Mouse (Mus musculus): ENCODE results near the gene Lbp. TPM values are rescaled to one million over a fixed set of nuclear protein-coding genes. Genes with fewer than 3 reads are reported as not detected.

The Lbp gene
- polyA plus RNA-seq (2014; fragmentation: Nextera tagmentation; extraction: Ambion mirVana): 9.2 and 10.1 TPM in 2 replicates

- Histone ChIP-seq H3K9me3 (replicated peaks; ENCODE audit: control insufficient read depth, low read length) (no peaks in the 10 kb centered on the region), H3K36me3 (ENCODE audit: control insufficient read depth, insufficient read depth, low read length) (no peaks in the 10 kb centered on the region), H3K27me3 (ENCODE audit: control insufficient read depth, insufficient read depth, low read length) (no peaks in the 10 kb centered on the region), H3K9ac (ENCODE audit: low read depth, low read length) (no peak within 1 kb of the TSS; the same call in 1 of the 2 replicates), H3K4me1 (ENCODE audit: control insufficient read depth, insufficient read depth, low read length) (peaks cover 9% of the 10 kb centered on the region), H3K4me2 (peak within 1 kb of the TSS; percentile 44), H3K4me3 (ENCODE audit: low read depth, low read length) (peak within 1 kb of the TSS; percentile 3; the same call in 1 of the 2 replicates), H3K27ac (ENCODE audit: low read depth, low read length) (peak within 1 kb of the TSS; percentile 50)
- WGBS (ENCODE audit: insufficient replicate concordance): 32% methylated on average over 13 of the region's 13 CpGs
- peak; percentile 80 for ATAC-seq (replicated peaks; ENCODE audit: insufficient number of reproducible peaks, low FRiP score, low TSS enrichment)
Measured at GRCm38 (mm10) chr2:158305948-158306695, at the start of gene Lbp. Gene Lbp, plus strand, starts transcription at chr2:158306493.

DNA sequence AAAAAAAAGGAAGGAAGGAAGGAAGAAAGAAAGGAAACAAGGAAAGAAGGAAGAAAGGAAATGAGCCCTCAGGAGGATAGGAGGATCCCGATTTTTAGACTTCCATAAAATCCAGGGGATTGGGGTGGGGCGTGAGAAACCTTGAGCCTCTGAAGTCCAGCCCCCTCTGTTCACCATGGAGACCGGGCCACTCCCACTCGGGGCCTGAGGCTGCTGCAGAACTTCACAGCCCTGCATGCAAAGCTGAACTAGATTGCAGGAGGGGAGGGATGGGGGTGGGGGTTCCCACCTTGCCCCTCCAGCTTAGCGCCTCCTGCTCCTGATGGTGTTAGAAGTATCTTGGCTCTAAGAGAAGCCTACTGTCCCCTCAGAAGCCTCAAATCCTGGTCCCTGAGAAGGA lies 49.4 kb upstream of the Lbp start:
- no peak overlapping the region for H3K9ac ChIP-seq (ENCODE audit: low read depth, low read length)
- H3K4me2 ChIP-seq: no peak overlapping the region
- peaks cover 8% of the 10 kb centered on the region for H3K27me3 ChIP-seq (ENCODE audit: control insufficient read depth, insufficient read depth, low read length)
- H3K4me1 ChIP-seq (ENCODE audit: control insufficient read depth, insufficient read depth, low read length): peaks cover 14% of the 10 kb centered on the region
- H3K27ac ChIP-seq (ENCODE audit: low read depth, low read length): no peak overlapping the region
- no peaks in the 10 kb centered on the region for H3K36me3 ChIP-seq (ENCODE audit: control insufficient read depth, insufficient read depth, low read length)
- H3K4me3 ChIP-seq (ENCODE audit: low read depth, low read length): no peak overlapping the region
- no peak for ATAC-seq (replicated peaks; ENCODE audit: insufficient number of reproducible peaks, low FRiP score, low TSS enrichment)
- WGBS (ENCODE audit: insufficient replicate concordance): 24% methylated on average over 5 of the region's 5 CpGs
- H3K9me3 ChIP-seq (replicated peaks; ENCODE audit: control insufficient read depth, low read length): no peaks in the 10 kb centered on the region

DNA sequence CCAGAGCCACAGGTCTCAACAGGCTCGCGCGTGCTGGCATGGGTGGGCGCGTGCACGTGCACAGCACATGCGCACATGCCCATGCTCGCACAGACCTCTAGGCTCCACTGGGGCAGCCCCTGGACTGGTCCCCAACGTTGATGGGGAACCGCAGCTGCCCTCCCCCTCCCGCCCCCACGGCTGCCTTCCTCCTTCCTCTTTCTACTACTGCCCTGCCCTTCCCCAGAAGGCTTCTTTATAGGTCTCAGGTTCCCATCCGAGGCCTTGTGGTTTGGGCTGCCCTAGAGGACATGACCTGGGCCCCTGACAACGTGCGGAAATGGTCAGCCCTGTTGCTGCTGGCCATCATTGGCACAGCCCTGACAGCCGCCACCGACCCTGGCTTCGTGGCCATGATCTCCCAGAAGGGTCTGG lies 48.3 kb upstream of the Lbp start, which contains the start of gene Bpi:
TSS of gene Bpi (plus strand) at position 90 of the 414 bp plus-strand sequence.
- H3K9me3 ChIP-seq (replicated peaks; ENCODE audit: control insufficient read depth, low read length): no peaks in the 10 kb centered on the region
- H3K36me3 ChIP-seq (ENCODE audit: control insufficient read depth, insufficient read depth, low read length): no peaks in the 10 kb centered on the region
- peaks cover 14% of the 10 kb centered on the region for H3K4me1 ChIP-seq (ENCODE audit: control insufficient read depth, insufficient read depth, low read length)
- H3K9ac ChIP-seq (ENCODE audit: low read depth, low read length): 0 out of 2 replicates have a peak within 1 kb of the TSS, but pooled peaks have one; percentile 28
- ATAC-seq (replicated peaks; ENCODE audit: insufficient number of reproducible peaks, low FRiP score, low TSS enrichment): no peak
- H3K4me2 ChIP-seq: peak within 1 kb of the TSS; percentile 8; the same call in 1 of the 2 replicates
- no peak within 1 kb of the TSS for H3K27ac ChIP-seq (ENCODE audit: low read depth, low read length)
- no peak within 1 kb of the TSS for H3K4me3 ChIP-seq (ENCODE audit: low read depth, low read length)
- peaks cover 8% of the 10 kb centered on the region for H3K27me3 ChIP-seq (ENCODE audit: control insufficient read depth, insufficient read depth, low read length)
- 60% methylated on average over 18 of the region's 18 CpGs for WGBS (ENCODE audit: insufficient replicate concordance)

DNA sequence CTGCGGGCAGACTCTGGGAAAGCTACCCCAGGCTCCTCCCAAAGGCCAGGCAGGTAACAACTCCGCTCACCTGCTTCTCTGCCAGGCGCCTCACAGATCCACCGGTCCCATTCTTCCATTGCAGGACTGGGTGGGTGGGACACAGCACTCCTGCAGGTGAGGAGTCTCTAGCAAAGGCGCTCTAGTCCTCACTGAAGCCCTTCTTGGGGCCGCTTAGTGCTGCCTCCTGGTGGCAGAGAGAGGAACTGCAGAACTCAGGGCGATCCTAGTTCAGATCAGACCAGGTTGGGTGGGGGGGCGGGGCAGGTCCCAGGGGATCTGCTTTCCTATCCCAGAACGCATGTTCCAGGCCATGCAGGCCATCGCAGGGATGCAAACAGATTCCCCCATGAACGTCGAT lies 47.5 kb upstream of the Lbp start:
- ATAC-seq (replicated peaks; ENCODE audit: insufficient number of reproducible peaks, low FRiP score, low TSS enrichment): no peak
- Histone ChIP-seq H3K4me1 (ENCODE audit: control insufficient read depth, insufficient read depth, low read length) (peaks cover 10% of the 10 kb centered on the region), H3K36me3 (ENCODE audit: control insufficient read depth, insufficient read depth, low read length) (no peaks in the 10 kb centered on the region), H3K4me2 (no peak overlapping the region), H3K9me3 (replicated peaks; ENCODE audit: control insufficient read depth, low read length) (no peaks in the 10 kb centered on the region), H3K4me3 (ENCODE audit: low read depth, low read length) (no peak overlapping the region), H3K9ac (ENCODE audit: low read depth, low read length) (no peak overlapping the region), H3K27me3 (ENCODE audit: control insufficient read depth, insufficient read depth, low read length) (peaks cover 8% of the 10 kb centered on the region), H3K27ac (ENCODE audit: low read depth, low read length) (no peak overlapping the region)
- WGBS (ENCODE audit: insufficient replicate concordance): 10% methylated on average over 12 of the region's 12 CpGs

- H3K9me3 ChIP-seq (replicated peaks; ENCODE audit: control insufficient read depth, low read length): no peaks in the 10 kb centered on the region
- WGBS (ENCODE audit: insufficient replicate concordance): 71% methylated on average over 8 of the region's 8 CpGs
- H3K36me3 ChIP-seq (ENCODE audit: control insufficient read depth, insufficient read depth, low read length): no peaks in the 10 kb centered on the region
Measured at GRCm38 (mm10) chr2:158259498-158259897, 46.8 kb upstream of the Lbp start.

GRCm38 (mm10) chr2:158264877-158265276 lies 41.4 kb upstream of the Lbp start:
- Histone ChIP-seq H3K4me1 (ENCODE audit: control insufficient read depth, insufficient read depth, low read length) (no peaks in the 10 kb centered on the region), H3K27ac (ENCODE audit: low read depth, low read length) (no peak overlapping the region), H3K9me3 (replicated peaks; ENCODE audit: control insufficient read depth, low read length) (no peaks in the 10 kb centered on the region), H3K36me3 (ENCODE audit: control insufficient read depth, insufficient read depth, low read length) (no peaks in the 10 kb centered on the region), H3K27me3 (ENCODE audit: control insufficient read depth, insufficient read depth, low read length) (peaks cover 7% of the 10 kb centered on the region), H3K4me2 (no peak overlapping the region), H3K9ac (ENCODE audit: low read depth, low read length) (no peak overlapping the region), H3K4me3 (ENCODE audit: low read depth, low read length) (no peak overlapping the region)
- ATAC-seq (replicated peaks; ENCODE audit: insufficient number of reproducible peaks, low FRiP score, low TSS enrichment): no peak
- WGBS (ENCODE audit: insufficient replicate concordance): 76% methylated on average over 3 of the region's 3 CpGs

More at GRCm38 (mm10) chr2:158259498-158259897, 46.8 kb upstream of the Lbp start:
- H3K27me3 ChIP-seq (ENCODE audit: control insufficient read depth, insufficient read depth, low read length): peaks cover 8% of the 10 kb centered on the region
- peaks cover 10% of the 10 kb centered on the region for H3K4me1 ChIP-seq (ENCODE audit: control insufficient read depth, insufficient read depth, low read length)
- H3K4me2 ChIP-seq: no peak overlapping the region
- ATAC-seq (replicated peaks; ENCODE audit: insufficient number of reproducible peaks, low FRiP score, low TSS enrichment): no peak
- no peak overlapping the region for H3K27ac ChIP-seq (ENCODE audit: low read depth, low read length)
- H3K4me3 ChIP-seq (ENCODE audit: low read depth, low read length): no peak overlapping the region
- H3K9ac ChIP-seq (ENCODE audit: low read depth, low read length): no peak overlapping the region

DNA sequence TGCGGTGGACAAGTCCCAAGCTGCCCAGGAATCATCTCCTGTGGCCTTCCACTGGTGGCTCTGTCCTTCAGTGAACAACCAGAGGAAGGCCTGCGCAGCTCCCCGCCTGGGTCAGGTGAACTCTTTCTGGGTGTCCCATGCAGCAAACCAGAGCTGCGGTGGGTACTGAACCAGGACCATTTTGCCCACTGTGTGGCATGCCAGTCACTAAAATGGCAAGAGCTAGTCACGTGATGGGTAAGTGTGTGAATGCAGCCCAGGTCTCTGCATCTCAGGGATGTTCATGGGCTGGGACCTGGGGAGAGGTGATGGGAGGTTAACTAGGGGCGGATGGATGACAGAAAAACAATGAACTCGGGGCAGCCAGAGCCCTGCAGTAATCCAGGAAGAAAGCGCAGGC lies 36.3 kb upstream of the Lbp start:
- Histone ChIP-seq H3K4me2 (no peak overlapping the region), H3K36me3 (ENCODE audit: control insufficient read depth, insufficient read depth, low read length) (no peaks in the 10 kb centered on the region), H3K9ac (ENCODE audit: low read depth, low read length) (no peak overlapping the region), H3K4me1 (ENCODE audit: control insufficient read depth, insufficient read depth, low read length) (no peaks in the 10 kb centered on the region), H3K27ac (ENCODE audit: low read depth, low read length) (no peak overlapping the region), H3K27me3 (ENCODE audit: control insufficient read depth, insufficient read depth, low read length) (no peaks in the 10 kb centered on the region), H3K9me3 (replicated peaks; ENCODE audit: control insufficient read depth, low read length) (no peaks in the 10 kb centered on the region), H3K4me3 (ENCODE audit: low read depth, low read length) (no peak overlapping the region)
- 74% methylated on average over 8 of the region's 8 CpGs for WGBS (ENCODE audit: insufficient replicate concordance)
- no peak for ATAC-seq (replicated peaks; ENCODE audit: insufficient number of reproducible peaks, low FRiP score, low TSS enrichment)

DNA sequence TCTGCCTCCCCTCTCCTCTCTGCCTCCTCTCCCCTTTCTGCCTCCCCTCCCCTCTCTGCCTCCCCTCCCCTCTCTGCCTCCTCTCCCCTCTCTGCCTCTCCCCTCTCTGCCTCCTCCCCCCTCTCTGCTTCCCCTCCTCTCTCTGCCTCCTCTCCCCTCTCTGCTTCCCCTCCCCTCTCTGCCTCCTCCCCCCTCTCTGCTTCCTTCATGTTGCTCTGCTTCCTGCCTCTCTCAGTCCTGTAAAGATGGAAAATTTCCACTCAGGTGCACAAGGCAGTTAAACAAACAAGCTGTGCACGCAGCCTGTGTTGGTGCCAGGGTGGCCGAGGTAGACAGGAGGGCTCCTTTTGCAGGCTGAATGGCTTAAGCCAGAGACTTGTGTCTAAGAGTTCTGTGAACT lies 32.6 kb upstream of the Lbp start:
- WGBS (ENCODE audit: insufficient replicate concordance): 17% methylated on average over 2 of the region's 2 CpGs
- ATAC-seq (replicated peaks; ENCODE audit: insufficient number of reproducible peaks, low FRiP score, low TSS enrichment): no peak

DNA sequence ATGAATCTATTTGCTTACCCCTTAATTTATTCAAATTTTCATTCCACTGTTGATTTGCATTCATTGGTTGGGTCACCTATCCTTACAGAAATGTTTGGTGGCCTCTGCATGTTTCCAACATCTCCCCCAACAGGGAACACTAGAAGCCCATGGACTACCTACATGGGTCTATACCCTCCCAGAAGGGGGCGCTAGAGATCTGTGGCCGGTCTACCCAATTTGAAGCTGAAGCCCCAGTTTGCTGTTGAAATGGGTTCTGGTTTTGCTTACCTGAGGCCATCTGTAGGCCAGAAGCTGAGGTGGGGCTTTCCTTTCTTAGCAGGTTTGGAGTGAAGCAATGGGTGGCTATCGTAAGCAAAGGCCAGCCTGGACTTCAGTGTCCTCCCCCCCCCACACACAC lies 30.9 kb upstream of the Lbp start:
- H3K4me1 ChIP-seq (ENCODE audit: control insufficient read depth, insufficient read depth, low read length): no peaks in the 10 kb centered on the region
- WGBS (ENCODE audit: insufficient replicate concordance): 83% methylated on average over 3 of the region's 3 CpGs
- H3K9ac ChIP-seq (ENCODE audit: low read depth, low read length): no peak overlapping the region
- no peak overlapping the region for H3K4me2 ChIP-seq
- no peak overlapping the region for H3K27ac ChIP-seq (ENCODE audit: low read depth, low read length)
- H3K9me3 ChIP-seq (replicated peaks; ENCODE audit: control insufficient read depth, low read length): no peaks in the 10 kb centered on the region
- no peak overlapping the region for H3K4me3 ChIP-seq (ENCODE audit: low read depth, low read length)
- H3K27me3 ChIP-seq (ENCODE audit: control insufficient read depth, insufficient read depth, low read length): no peaks in the 10 kb centered on the region
- no peak for ATAC-seq (replicated peaks; ENCODE audit: insufficient number of reproducible peaks, low FRiP score, low TSS enrichment)
- no peaks in the 10 kb centered on the region for H3K36me3 ChIP-seq (ENCODE audit: control insufficient read depth, insufficient read depth, low read length)

More for the DNA sequence above, 32.6 kb upstream of the Lbp start:
- no peaks in the 10 kb centered on the region for H3K9me3 ChIP-seq (replicated peaks; ENCODE audit: control insufficient read depth, low read length)
- H3K9ac ChIP-seq (ENCODE audit: low read depth, low read length): no peak overlapping the region
- no peak overlapping the region for H3K27ac ChIP-seq (ENCODE audit: low read depth, low read length)
- no peaks in the 10 kb centered on the region for H3K4me1 ChIP-seq (ENCODE audit: control insufficient read depth, insufficient read depth, low read length)
- no peaks in the 10 kb centered on the region for H3K27me3 ChIP-seq (ENCODE audit: control insufficient read depth, insufficient read depth, low read length)
- no peaks in the 10 kb centered on the region for H3K36me3 ChIP-seq (ENCODE audit: control insufficient read depth, insufficient read depth, low read length)
- no peak overlapping the region for H3K4me2 ChIP-seq
- H3K4me3 ChIP-seq (ENCODE audit: low read depth, low read length): no peak overlapping the region
